Mouse (Mus musculus) Muller cell, postnatal 12 days (primary cell): ENCODE results near the gene Cd200.
"Not testable (repeated sequence)": the region's sequence is repeated elsewhere in the genome, so short reads cannot be mapped to it uniquely, and the experiment has no call there.

Experiments
- DNase-seq: peaks from one replicate; pipeline ENCODE4 v3.0.0-alpha.2; 2015; ENCODE audit errors: inconsistent ontology term

Gene Cd200

GRCm38 (mm10) chr16:45378147-45378943, 30.5 kb downstream of the Cd200 start:
- no peak for DNase-seq

DNA sequence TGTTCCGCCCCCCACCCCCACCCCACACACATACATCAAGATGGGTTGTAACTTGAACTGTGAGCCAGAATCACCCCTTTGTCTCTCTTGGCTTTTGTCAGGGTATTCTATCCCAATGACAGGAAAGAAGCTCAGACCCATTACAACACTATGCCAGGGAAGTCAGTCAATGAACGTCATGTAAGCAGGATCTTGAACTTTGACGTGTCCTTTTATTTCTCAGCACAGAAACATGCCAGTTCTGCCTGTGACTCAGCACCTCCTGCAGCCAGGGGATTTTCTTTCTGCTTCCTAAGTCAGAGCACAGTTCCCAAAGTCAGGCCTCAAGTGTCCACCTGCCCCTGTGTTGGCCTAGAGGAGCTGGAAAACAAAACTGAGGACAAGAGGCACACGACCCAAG, 31.5 kb downstream of the Cd200 start:
- no peak for DNase-seq

DNA sequence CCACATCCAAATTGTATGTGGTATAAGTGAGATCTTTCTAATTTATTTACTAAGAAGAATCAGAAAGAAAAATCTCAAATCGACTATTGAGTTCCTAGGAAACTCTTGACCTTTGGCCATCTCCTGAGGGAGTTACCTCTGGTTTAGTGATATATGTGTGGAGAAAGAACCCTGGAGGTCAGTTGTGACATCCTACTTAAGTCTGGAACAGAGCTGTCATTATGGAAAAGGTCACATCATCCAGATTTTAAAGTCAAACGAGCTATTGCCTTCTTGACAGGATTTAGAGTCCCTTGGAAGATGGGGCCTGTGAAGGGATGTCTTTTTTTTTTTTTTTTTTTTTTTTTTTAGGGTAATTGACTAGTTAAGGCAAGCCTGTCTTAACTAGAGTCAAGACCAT, 32.0 kb downstream of the Cd200 start:
- DNase-seq: no peak

- no peak for DNase-seq
Measured at GRCm38 (mm10) chr16:45376294-45376693, 32.6 kb downstream of the Cd200 start.

DNA sequence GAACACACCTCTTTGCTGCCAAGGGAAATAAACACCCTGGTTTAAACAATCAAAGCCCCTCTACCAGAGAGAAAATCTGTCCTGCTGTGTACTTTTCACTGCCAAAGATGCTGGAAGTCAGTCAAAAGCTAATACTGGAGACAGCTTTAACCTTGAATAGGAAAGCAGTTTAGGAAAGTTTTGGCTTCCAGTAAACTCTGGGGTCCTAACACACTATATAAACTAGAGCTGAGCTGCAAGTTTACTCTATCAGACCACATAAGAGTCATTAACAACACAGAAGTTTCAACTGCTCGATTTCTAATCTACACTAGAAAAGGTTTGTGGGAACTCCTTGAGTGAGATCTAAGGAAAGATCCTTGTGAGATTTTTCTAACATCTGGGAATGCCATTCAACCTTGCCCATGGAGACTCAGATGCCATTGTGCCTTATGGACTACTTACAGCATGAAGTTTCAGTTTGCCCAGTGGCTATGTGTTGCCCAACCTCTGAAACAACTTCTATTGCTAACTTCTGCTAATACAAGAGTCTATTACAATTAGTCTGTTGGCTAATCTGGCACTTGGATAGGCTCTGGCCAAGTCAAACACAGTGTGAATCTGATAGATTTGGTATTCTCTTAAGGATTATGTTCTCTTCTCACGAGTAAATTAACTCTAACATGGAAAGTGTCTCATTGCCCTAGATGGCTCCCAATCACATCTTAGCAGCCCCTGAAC, 33.2 kb downstream of the Cd200 start:
- DNase-seq: no peak

GRCm38 (mm10) chr16:45374074-45374473, 34.8 kb downstream of the Cd200 start:
- no peak for DNase-seq

DNA sequence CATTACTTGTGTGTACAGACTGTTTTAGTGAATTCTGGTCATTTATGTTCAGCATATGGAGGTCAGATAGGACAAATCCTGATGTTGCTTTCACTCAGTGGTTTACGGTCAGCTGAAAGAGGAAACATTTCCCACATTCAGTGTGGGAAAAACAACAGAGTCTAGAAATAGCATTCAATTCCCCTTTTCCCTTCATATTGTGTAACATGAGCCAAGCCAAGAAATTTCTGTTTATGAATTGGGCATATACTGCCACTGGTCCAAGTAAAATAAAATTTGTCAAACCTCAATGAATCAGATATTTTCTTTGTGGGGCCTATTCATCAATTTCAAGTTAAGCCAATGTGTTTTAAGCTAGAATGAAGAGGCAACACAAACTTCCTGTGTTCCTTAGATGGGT, 37.8 kb downstream of the Cd200 start:
- DNase-seq: no peak

DNA sequence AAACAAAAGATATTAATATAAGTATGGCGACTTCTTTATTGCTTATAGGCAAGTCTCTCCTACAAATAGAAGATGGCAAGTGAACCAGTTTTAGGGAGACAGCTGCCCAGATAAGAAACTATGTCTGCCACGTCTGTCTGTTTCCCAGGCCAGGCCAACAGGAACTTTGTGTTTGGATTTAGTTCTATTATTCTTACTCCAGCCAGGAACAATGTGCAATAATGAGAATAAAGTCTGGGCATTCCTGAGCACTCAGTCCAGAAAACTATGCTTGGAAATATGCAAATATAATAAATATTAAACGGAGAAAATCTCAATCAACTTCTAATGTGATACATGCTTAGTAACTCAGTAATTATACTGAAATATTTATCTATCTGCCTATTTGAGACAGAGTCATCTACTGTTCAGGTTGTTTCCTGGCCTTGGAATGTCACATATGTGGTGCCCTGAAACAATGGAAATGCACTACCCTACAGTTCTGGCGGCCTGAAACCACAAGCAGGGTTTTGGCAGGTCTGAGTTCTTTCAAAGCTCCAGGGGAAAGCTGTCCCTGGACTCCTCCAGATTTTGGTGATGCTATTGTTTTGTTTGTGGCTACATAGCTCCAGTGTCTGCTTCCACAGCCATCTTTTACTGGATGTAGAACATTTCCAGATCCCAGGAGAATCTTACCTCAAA, 39.4 kb downstream of the Cd200 start:
- peak; percentile 58 for DNase-seq

- no peak for DNase-seq
Measured at GRCm38 (mm10) chr16:45366111-45366510, 42.7 kb downstream of the Cd200 start.

GRCm38 (mm10) chr16:45365353-45365752, 43.5 kb downstream of the Cd200 start:
- no peak for DNase-seq

- no peak for DNase-seq
Measured at GRCm38 (mm10) chr16:45364627-45365026, 44.2 kb downstream of the Cd200 start.

GRCm38 (mm10) chr16:45363480-45364045, 45.3 kb downstream of the Cd200 start:
- DNase-seq: no peak

GRCm38 (mm10) chr16:45361450-45361849, 47.4 kb downstream of the Cd200 start:
- DNase-seq: no peak

GRCm38 (mm10) chr16:45358441-45358840, 50.4 kb downstream of the Cd200 start:
- DNase-seq: not testable (repeated sequence)

DNA sequence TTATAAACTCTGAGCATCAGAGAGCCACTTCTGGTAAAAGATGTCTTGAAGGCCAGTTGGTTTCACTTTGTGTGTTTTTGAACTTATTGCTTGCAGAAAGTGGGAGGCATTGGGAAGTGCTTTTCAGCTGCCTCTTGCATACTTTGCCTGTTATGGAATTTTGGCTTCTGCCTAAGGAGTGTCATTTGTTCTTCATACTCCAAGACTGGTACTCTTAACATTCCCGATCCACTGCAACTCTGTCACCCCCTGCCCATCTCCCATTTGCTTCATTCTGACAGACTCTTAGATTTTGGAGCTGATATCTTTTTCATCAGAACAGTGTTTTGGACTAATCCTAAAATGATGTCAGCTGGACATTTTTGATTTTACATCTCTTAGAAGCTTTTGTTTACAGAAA, 51.7 kb downstream of the Cd200 start:
- no peak for DNase-seq

DNA sequence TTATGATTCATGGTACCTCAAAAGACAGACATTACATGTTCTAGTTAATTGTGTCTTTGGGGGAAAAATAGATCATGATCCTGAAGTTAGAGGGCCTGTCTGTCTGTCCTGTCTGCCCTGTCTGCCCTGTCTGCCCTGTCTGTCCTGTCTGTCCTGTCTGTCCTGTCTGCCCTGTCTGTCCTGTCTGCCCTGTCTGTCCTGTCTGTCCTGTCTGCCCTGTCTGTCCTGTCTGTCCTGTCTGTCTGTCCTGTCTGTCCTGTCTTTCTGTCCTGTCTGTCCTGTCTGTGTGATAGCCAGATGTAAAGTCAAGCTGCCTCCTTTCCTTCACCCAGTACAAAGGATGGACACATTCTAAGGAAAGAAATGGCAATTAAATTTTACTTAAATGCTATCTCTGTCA, 56.0 kb downstream of the Cd200 start:
- no peak for DNase-seq

GRCm38 (mm10) chr16:45350767-45351166, 58.1 kb downstream of the Cd200 start:
- no peak for DNase-seq

GRCm38 (mm10) chr16:45349523-45350298, 59.1 kb downstream of the Cd200 start:
- DNase-seq: no peak

DNA sequence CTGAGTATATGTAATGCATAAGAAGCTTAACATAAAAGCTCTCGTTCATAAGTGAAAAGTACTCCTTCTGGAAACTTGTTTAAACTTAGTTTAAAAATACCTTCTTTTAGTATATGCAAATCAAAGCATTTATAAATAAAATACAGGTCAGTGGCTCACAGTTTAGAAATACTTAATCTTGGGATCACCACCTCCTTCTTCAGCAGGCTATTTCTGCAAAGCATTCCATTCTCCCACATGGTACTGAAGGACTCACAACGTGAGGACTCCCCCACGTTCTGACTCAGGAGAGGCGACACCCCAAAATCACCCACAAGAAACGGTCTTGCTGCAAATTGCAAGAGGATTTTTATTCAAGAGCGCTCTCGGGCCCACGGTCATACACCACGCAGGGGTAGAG, 60.6 kb downstream of the Cd200 start:
- DNase-seq: not testable (repeated sequence)

GRCm38 (mm10) chr16:45346930-45347387, 61.9 kb downstream of the Cd200 start:
- no peak for DNase-seq

DNA sequence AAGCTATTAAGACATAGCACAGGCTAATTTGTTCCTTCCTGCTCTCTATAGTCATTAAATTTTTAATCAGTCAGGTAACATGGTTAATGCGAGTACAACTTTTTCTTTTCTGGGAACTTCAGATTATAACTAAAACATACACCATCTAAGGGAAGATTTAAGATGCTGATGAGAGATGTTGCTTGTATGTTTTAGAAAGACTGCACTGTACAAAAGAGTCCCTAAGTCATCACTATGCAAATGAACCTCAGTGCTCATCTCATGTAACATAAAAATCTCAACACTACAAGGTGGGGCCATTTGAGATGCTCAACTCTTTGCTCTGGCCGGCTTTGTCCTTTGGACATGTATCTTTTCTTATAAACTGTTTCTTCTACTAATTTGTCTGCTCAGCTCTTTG, 62.5 kb downstream of the Cd200 start:
- no peak for DNase-seq
